Mouse (Mus musculus) CH12.LX (cell line): ENCODE measurements around the gene Relch. TPM values are rescaled to one million over a fixed set of nuclear protein-coding genes. Genes with fewer than 3 reads are reported as not detected.

Experiments
- DNase-seq: peaks from one replicate; pipeline ENCODE4 v3.0.0-alpha.2; 2013; ENCODE audit errors: extremely low read depth
- H3K27ac ChIP-seq: 2 replicates; pipeline ENCODE4 v1.5.1; 2012; ENCODE audit warnings: low read depth, mild to moderate bottlenecking, control low read depth, moderate library complexity; ENCODE audit not compliant: insufficient read depth
- H3K27me3 ChIP-seq: replicated peaks from 2 replicates; pipeline ENCODE3; 2012; ENCODE audit warnings: inconsistent platforms
- H3K36me3 ChIP-seq, 2 experiments: replicated peaks in 1 of 2; 2 replicates each; pipeline versions ENCODE3 to v1.6.1; 2012; ENCODE audit warnings: inconsistent platforms in 1 of 2, low read length in 1 of 2, mild to moderate bottlenecking in 1 of 2, mixed read lengths in 1 of 2, moderate library complexity in 1 of 2; ENCODE audit not compliant: control insufficient read depth in 1 of 2, insufficient read depth in 1 of 2
- H3K4me1 ChIP-seq, 2 experiments: 2 replicates each; pipeline ENCODE4 v1.6.1; 2012; ENCODE audit warnings: inconsistent platforms in 1 of 2, moderate library complexity in 1 of 2; ENCODE audit not compliant: insufficient read depth in 2 of 2, control insufficient read depth in 1 of 2
- H3K4me2 ChIP-seq: 2 replicates; pipeline ENCODE4 v1.6.1; 2012; ENCODE audit warnings: low read depth, mild to moderate bottlenecking, control low read depth; ENCODE audit not compliant: poor library complexity, insufficient read depth, severe bottlenecking
- H3K4me3 ChIP-seq, 3 experiments: fragments of 150-350 bp in 1 of 3; sonication (generic) in 1 of 3; replicated peaks in 1 of 3; 2 replicates each; pipeline versions ENCODE3 to v1.5.1; 2011 to 2012; ENCODE audit warnings: low read depth in 2 of 3, low read length in 2 of 3, mild to moderate bottlenecking in 2 of 3, moderate library complexity in 2 of 3, control low read depth in 1 of 3, improper control_type of control experiment in 1 of 3, inconsistent platforms in 1 of 3, mixed read lengths in 1 of 3; ENCODE audit not compliant: poor library complexity in 1 of 3
- H3K79me2 ChIP-seq: replicated peaks from 2 replicates; pipeline ENCODE4 v1.6.1; 2012; ENCODE audit warnings: mild to moderate bottlenecking, moderate library complexity; ENCODE audit not compliant: control insufficient read depth, poor library complexity, insufficient read depth, severe bottlenecking; ENCODE audit errors: extremely low read depth
- H3K9ac ChIP-seq: 2 replicates; pipeline ENCODE4 v1.6.1; 2012; ENCODE audit warnings: low read depth, mild to moderate bottlenecking, control low read depth, moderate library complexity; ENCODE audit not compliant: insufficient read depth
- H3K9me3 ChIP-seq: replicated peaks from 2 replicates; pipeline ENCODE3; 2012; ENCODE audit warnings: low read length, inconsistent platforms, mixed read lengths
- CHD1 ChIP-seq: IDR thresholded peaks from 2 replicates; pipeline ENCODE4 v1.6.1; 2012; ENCODE audit warnings: low read depth, low read length, improper control_type of control experiment, inconsistent platforms
- CHD2 ChIP-seq: IDR thresholded peaks from 2 replicates; pipeline ENCODE4 v1.6.1; 2011; ENCODE audit warnings: low read length, improper control_type of control experiment
- ELF1 ChIP-seq: IDR thresholded peaks from 2 replicates; pipeline ENCODE4 v1.6.1; 2014; ENCODE audit warnings: low read depth, mild to moderate bottlenecking, inconsistent platforms, low read length, improper control_type of control experiment
- EP300 ChIP-seq: IDR thresholded peaks from 2 replicates; pipeline ENCODE4 v1.6.1; 2011; ENCODE audit warnings: low read length, improper control_type of control experiment
- ETS1 ChIP-seq: conservative IDR thresholded peaks from 2 replicates; pipeline ENCODE4 v1.6.1; 2012; ENCODE audit warnings: low read depth, mild to moderate bottlenecking, inconsistent platforms, low read length, improper control_type of control experiment, moderate library complexity
- GABPA ChIP-seq: IDR thresholded peaks from 2 replicates; pipeline ENCODE4 v1.6.1; 2012; ENCODE audit warnings: low read depth, low read length, improper control_type of control experiment, inconsistent platforms; ENCODE audit not compliant: insufficient replicate concordance
- HCFC1 ChIP-seq: IDR thresholded peaks from 2 replicates; pipeline ENCODE4 v1.6.1; 2012; ENCODE audit warnings: low read depth, mild to moderate bottlenecking, inconsistent platforms, low read length, improper control_type of control experiment
- JUND ChIP-seq: conservative IDR thresholded peaks from 2 replicates; pipeline ENCODE4 v1.6.1; 2011; ENCODE audit warnings: low read depth, low read length, improper control_type of control experiment
- MAFK ChIP-seq: IDR thresholded peaks from 2 replicates; pipeline ENCODE4 v1.6.1; 2011; ENCODE audit warnings: low read length, improper control_type of control experiment; ENCODE audit not compliant: insufficient replicate concordance
- MAZ ChIP-seq: IDR thresholded peaks from 2 replicates; pipeline ENCODE4 v1.6.1; 2012; ENCODE audit warnings: low read depth, mild to moderate bottlenecking, inconsistent platforms, low read length, improper control_type of control experiment, moderate library complexity
- NRF1 ChIP-seq: IDR thresholded peaks from 2 replicates; pipeline ENCODE4 v1.6.1; 2014; ENCODE audit warnings: low read depth, mild to moderate bottlenecking, inconsistent platforms, low read length, improper control_type of control experiment, moderate library complexity
- SIN3A ChIP-seq: IDR thresholded peaks from 2 replicates; pipeline ENCODE4 v1.6.1; 2012; ENCODE audit warnings: low read length, improper control_type of control experiment, inconsistent platforms
- SMC3 ChIP-seq: IDR thresholded peaks from 2 replicates; pipeline ENCODE4 v1.6.1; 2011; ENCODE audit warnings: low read depth, low read length, improper control_type of control experiment
- USF1 ChIP-seq: IDR thresholded peaks from 2 replicates; pipeline ENCODE4 v1.6.1; 2014; ENCODE audit warnings: low read depth, mild to moderate bottlenecking, inconsistent platforms, low read length, improper control_type of control experiment
- USF2 ChIP-seq: conservative IDR thresholded peaks from 2 replicates; pipeline ENCODE4 v1.6.1; 2011; ENCODE audit warnings: low read depth, low read length, improper control_type of control experiment
- ZKSCAN1 ChIP-seq: IDR thresholded peaks from 2 replicates; pipeline ENCODE4 v1.6.1; 2012; ENCODE audit warnings: low read depth, inconsistent platforms, low read length, improper control_type of control experiment, borderline replicate concordance
- ZNF384 ChIP-seq: IDR thresholded peaks from 2 replicates; pipeline ENCODE4 v1.6.1; 2012; ENCODE audit warnings: low read depth, low read length, improper control_type of control experiment, inconsistent platforms
- dilution Hi-C: fragments of 300-500 bp; cut with MboI; formaldehyde crosslinking; loops from 2 replicates; pipeline ENCODE4 v1.14.3; 2020; ENCODE audit warnings: low sequenced_read_pairs; ENCODE audit not compliant: extremely low pct_unique_long_range_greater_than_20kb, extremely low pct_ligation_motif_present
- in situ Hi-C: fragments of 300-500 bp; cut with MboI; formaldehyde crosslinking; loops from 3 replicates; pipeline ENCODE4 v1.14.3; 2019; ENCODE audit warnings: low sequenced_read_pairs, low pct_ligation_motif_present, low pct_unique_long_range_greater_than_20kb, mixed read lengths
- polyA plus RNA-seq: library from polyadenylated mRNA; unstranded; fragments of >175 nt; gene quantifications from 2 replicates; pipeline ENCODE4 v1.2.1, GENCODE M21; 2012; ENCODE audit warnings: low read depth; ENCODE audit not compliant: insufficient read length
- total RNA-seq, 2 experiments: library from RNA; depleted of rRNA; stranded (reverse); fragments of 300-350 nt in 1 of 2; fragments of >200 nt in 1 of 2; gene quantifications; 2 replicates each; pipeline ENCODE4 v1.2.3; 2012 to 2014

Relch gene
- total and polyA plus RNA-seq, 3 experiments, result 23.1 to 25.9 (median 24.3) TPM

GRCm38 (mm10) chr1:105802941-105803340 lies 139.3 kb downstream of the Relch start:
- in situ Hi-C loops (no loop called here), dilution Hi-C loops (no loop called here)
- TF ChIP-seq SMC3, result no peak
- TF ChIP-seq NRF1, result no peak
- no peak for TF ChIP-seq CHD2
- TF ChIP-seq ELF1, result 0 out of 2 replicates have a peak, but pooled peaks have one; percentile 20
- no peak for TF ChIP-seq GABPA
- H3K79me2 ChIP-seq, result no peaks in the 10 kb centered on the region
- DNase-seq, result peak; percentile 41
- no peak overlapping the region for H3K27ac ChIP-seq
- no peaks in the 10 kb centered on the region for H3K36me3 ChIP-seq
- H3K9me3 ChIP-seq, result no peaks in the 10 kb centered on the region
- no peaks in the 10 kb centered on the region for H3K27me3 ChIP-seq
- peaks cover 13 to 65% of the 10 kb centered on the region in 2 experiments for H3K4me1 ChIP-seq
- peak overlapping the region in 1 of 3 experiments; percentile 36 for H3K4me3 ChIP-seq
- no peak overlapping the region for H3K9ac ChIP-seq
- H3K4me2 ChIP-seq, result no peak overlapping the region

GRCm38 (mm10) chr1:105804285-105804684 lies 140.6 kb downstream of the Relch start:
- in situ Hi-C loops, result no loop called here
- no peak for TF ChIP-seq EP300
- no peak for TF ChIP-seq GABPA
- no peak for TF ChIP-seq MAZ
- no peak for TF ChIP-seq MAFK
- TF ChIP-seq ETS1, result no peak
- TF ChIP-seq JUND, result no peak
- no peak for TF ChIP-seq CHD1
- TF ChIP-seq SIN3A, result no peak
- no peak for TF ChIP-seq HCFC1
- no peak for TF ChIP-seq USF2
- no peak for TF ChIP-seq ZNF384
- no peak for TF ChIP-seq USF1
- no peak for TF ChIP-seq ZKSCAN1
- dilution Hi-C loops, result no loop called here

More at GRCm38 (mm10) chr1:105804285-105804684, 140.6 kb downstream of the Relch start:
- no peak overlapping the region for H3K9ac ChIP-seq
- no peak overlapping the region for H3K4me3 ChIP-seq
- no peaks in the 10 kb centered on the region for H3K36me3 ChIP-seq
- H3K4me1 ChIP-seq, result peaks cover 13 to 69% of the 10 kb centered on the region in 2 experiments
- no peak overlapping the region for H3K27ac ChIP-seq
- no peak for DNase-seq
- H3K27me3 ChIP-seq, result no peaks in the 10 kb centered on the region
- no peaks in the 10 kb centered on the region for H3K79me2 ChIP-seq
- no peak overlapping the region for H3K4me2 ChIP-seq
- no peaks in the 10 kb centered on the region for H3K9me3 ChIP-seq

Other genes starting within 250 kb of the Relch start
- 39.9 and 59.9 TPM in 2 replicates for gene Pign, start 184 bp upstream of the Relch start, total RNA-seq (2012; rRNA removed)
- gene Pign, start 184 bp upstream of the Relch start, total RNA-seq (2014; rRNA removed), result 30.4 and 31.9 TPM in 2 replicates
- 17.9 and 23.9 TPM in 2 replicates for gene Pign, start 184 bp upstream of the Relch start, polyA plus RNA-seq
- gene Tnfrsf11a, start 116.9 kb downstream of the Relch start, total RNA-seq (2012; rRNA removed), result 1.4 and 2.5 TPM in 2 replicates
- 0.09 and 0.28 TPM in 2 replicates for gene Tnfrsf11a, start 116.9 kb downstream of the Relch start, total RNA-seq (2014; rRNA removed)
- gene Tnfrsf11a, start 116.9 kb downstream of the Relch start, polyA plus RNA-seq, result 0.20 and 0.55 TPM in 2 replicates